Mouse (Mus musculus): ENCODE results near the gene Wdr41. TPM values are rescaled to one million over a fixed set of nuclear protein-coding genes. Genes with fewer than 3 reads are reported as not detected.

Gene Wdr41
- 7.2 TPM for polyA plus RNA-seq (2017; shearing (Covaris generic))

GRCm38 (mm10) chr13:94976219-94977186, at the start of gene Wdr41:
Wdr41 (plus strand) TSS chr13:94976344.

Other genes starting within 250 kb of the Wdr41 start
- gene Tbca, start 187.4 kb upstream of the Wdr41 start, polyA plus RNA-seq (2017; shearing (Covaris generic)): 205 TPM
- not detected for gene Otp, start 100.7 kb upstream of the Wdr41 start, polyA plus RNA-seq (2017; shearing (Covaris generic))